Mouse (Mus musculus) liver, embryonic 14.5 days (tissue): ENCODE measurements around the gene Gimap4. TPM values are rescaled to one million over a fixed set of nuclear protein-coding genes. Genes with fewer than 3 reads are reported as not detected.

Source experiments
- ATAC-seq: fragments of 200-750 bp; cut with Nextera tagmentation; 2 replicates; pipeline ENCODE4 v1.8.0; 2017; ENCODE audit warnings: moderate number of reproducible peaks, mild to moderate bottlenecking, moderate library complexity; ENCODE audit not compliant: insufficient read depth
- DNase-seq, 3 experiments: peaks; one replicate each; pipeline ENCODE4 v3.0.0-alpha.2; 2012 to 2013; ENCODE audit warnings: low read depth in 3 of 3, low spot score in 3 of 3
- H3K27ac ChIP-seq: fragments of 300-500 bp; sonication (generic); 2 replicates; pipeline ENCODE4 v1.5.1; 2014; ENCODE audit warnings: moderate library complexity, mild to moderate bottlenecking, control low read depth, inconsistent platforms
- H3K27me3 ChIP-seq: fragments of 300-500 bp; sonication (generic); 2 replicates; pipeline ENCODE4 v1.6.1; 2014; ENCODE audit warnings: mild to moderate bottlenecking, low read length, moderate library complexity; ENCODE audit not compliant: control insufficient read depth, insufficient read depth
- H3K36me3 ChIP-seq: fragments of 300-500 bp; sonication (generic); replicated peaks from 2 replicates; pipeline ENCODE4 v1.6.1; 2014; ENCODE audit warnings: low read depth; ENCODE audit not compliant: control insufficient read depth, insufficient read depth
- H3K4me1 ChIP-seq, 2 experiments: fragments of 200-500 bp in 1 of 2; fragments of 300-500 bp in 1 of 2; sonication (generic) in 1 of 2; replicated peaks; 2 replicates each; pipeline ENCODE4 v1.6.1; 2012 to 2014; ENCODE audit warnings: antibody characterized with exemption in 1 of 2, inconsistent platforms in 1 of 2, low read length in 1 of 2; ENCODE audit not compliant: control insufficient read depth in 2 of 2, insufficient read depth in 2 of 2
- H3K4me2 ChIP-seq: fragments of 300-500 bp; sonication (generic); 2 replicates; pipeline ENCODE4 v1.6.1; 2014; ENCODE audit warnings: low read depth, mild to moderate bottlenecking, control low read depth, moderate library complexity
- H3K4me3 ChIP-seq, 2 experiments: fragments of 200-500 bp in 1 of 2; fragments of 300-500 bp in 1 of 2; sonication (generic) in 1 of 2; 2 replicates each; pipeline ENCODE4 v1.5.1; 2012 to 2014; ENCODE audit warnings: low read depth in 2 of 2, low read length in 2 of 2, mild to moderate bottlenecking in 2 of 2, control low read depth in 1 of 2, inconsistent platforms in 1 of 2, moderate library complexity in 1 of 2; ENCODE audit not compliant: insufficient read depth in 1 of 2
- H3K9ac ChIP-seq: fragments of 300-500 bp; sonication (generic); replicated peaks from 2 replicates; pipeline ENCODE4 v1.6.1; 2014; ENCODE audit warnings: mild to moderate bottlenecking, control low read depth, moderate library complexity
- H3K9me3 ChIP-seq: fragments of 300-500 bp; sonication (generic); 2 replicates; pipeline ENCODE4 v1.6.1; 2016; ENCODE audit warnings: low read length, mixed read lengths; ENCODE audit not compliant: control insufficient read depth
- CTCF ChIP-seq: IDR thresholded peaks from 2 replicates; pipeline ENCODE4 v1.5.1; 2016; ENCODE audit warnings: antibody characterized with exemption, low read depth, control low read depth
- EP300 ChIP-seq: IDR thresholded peaks from 2 replicates; pipeline ENCODE4 v1.6.1; 2016; ENCODE audit warnings: antibody characterized with exemption, low read depth
- WGBS: fragments of 180-500 bp; shearing (Covaris S2); extraction: QIAGEN DNeasy Blood & Tissue Kit; methylation state at CpG from one replicate; pipeline ENCODE4 v1.1.7; 2014; ENCODE audit not compliant: insufficient replicate concordance; 5-methylcytosine and 5-hydroxymethylcytosine counted together
- polyA plus RNA-seq, 2 experiments: library from polyadenylated mRNA; depleted of rRNA in 1 of 2; stranded (reverse) in 1 of 2; unstranded in 1 of 2; fragments of >200 nt; fragmentation: Nextera tagmentation in 1 of 2; extraction: Ambion mirVana in 1 of 2; gene quantifications; 2 replicates each; pipeline versions ENCODE4 v1.2.1 to v1.2.3; 2012 to 2014

Gimap4 gene
- polyA plus RNA-seq, 2 experiments, result 6.2 to 8.3 TPM

GRCm38 (mm10) chr6:48675400-48675930, 8.9 kb upstream of the Gimap4 start:
- WGBS, result 21% methylated on average over 10 of the region's 10 CpGs
- TF ChIP-seq CTCF (no peak), EP300 (no peak)
- Histone ChIP-seq H3K9me3 (no peaks in the 10 kb centered on the region), H3K27me3 (no peaks in the 10 kb centered on the region), H3K4me2 (peak overlapping the region; percentile 66), H3K9ac (peak overlapping the region; percentile 46), H3K4me1 (peaks cover 0 to 18% of the 10 kb centered on the region in 2 experiments; a peak in 2 of 4 replicates), H3K4me3 (peak overlapping the region; percentile 56 to 89), H3K36me3 (no peaks in the 10 kb centered on the region), H3K27ac (no peak overlapping the region)
- ATAC-seq (peak; percentile 54), DNase-seq (no peak)

DNA sequence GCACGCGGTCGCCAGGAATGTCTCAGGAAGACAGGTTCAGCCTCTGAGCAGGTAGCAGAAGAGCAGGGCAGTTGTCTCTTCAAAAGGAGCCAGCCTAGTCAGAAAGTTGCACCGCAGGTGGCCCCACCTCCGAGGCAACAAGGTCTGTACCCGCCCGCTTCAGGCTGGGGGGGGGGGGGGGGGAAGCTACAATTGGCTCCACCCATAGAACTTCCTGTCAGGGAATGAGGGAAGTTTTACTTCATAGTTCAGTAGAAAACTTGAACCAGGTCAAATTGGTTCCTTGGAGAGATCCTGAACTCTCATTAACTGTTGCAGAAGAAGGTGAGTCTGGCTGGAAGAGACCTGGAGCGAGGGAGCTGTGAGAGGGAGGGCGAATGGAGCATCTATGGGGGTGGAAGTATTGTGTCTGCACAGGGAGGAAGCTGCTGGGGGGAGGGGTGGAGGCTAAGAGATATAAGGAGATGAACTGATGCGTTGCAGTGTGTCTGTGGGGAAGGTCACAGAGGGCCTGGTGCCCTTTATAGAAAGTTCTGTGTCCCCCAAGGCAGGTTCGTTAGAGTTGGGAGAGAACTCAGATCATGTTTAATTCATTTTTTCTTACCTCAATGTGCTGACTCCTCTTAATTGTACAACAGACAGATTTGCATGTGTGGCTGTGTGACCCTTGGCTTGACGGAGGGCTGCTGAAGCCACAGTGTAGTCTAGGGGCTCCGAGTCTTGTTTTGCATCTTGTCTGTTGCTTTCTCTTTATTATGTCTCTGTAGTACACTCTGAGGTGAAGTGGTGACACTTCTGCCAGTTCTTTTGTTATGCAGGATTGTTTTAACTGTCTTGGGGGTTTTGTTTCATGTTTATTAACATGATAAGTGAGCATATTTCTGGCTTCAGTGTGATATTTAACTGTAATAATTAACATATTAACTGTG, 8.2 kb upstream of the Gimap4 start, which contains the start of gene Gimap9:
TSS of gene Gimap9 (plus strand) at position 199 of the 929 bp plus-strand sequence.
- 5% methylated on average over 13 of the region's 13 CpGs for WGBS
- Histone ChIP-seq H3K9me3 (no peaks in the 10 kb centered on the region), H3K4me2 (peak within 1 kb of the TSS; percentile 66), H3K4me1 (peaks cover 0 to 18% of the 10 kb centered on the region in 2 experiments; a peak in 2 of 4 replicates), H3K27ac (no peak within 1 kb of the TSS), H3K36me3 (no peaks in the 10 kb centered on the region), H3K4me3 (peak within 1 kb of the TSS; percentile 56 to 89), H3K27me3 (no peaks in the 10 kb centered on the region), H3K9ac (peak within 1 kb of the TSS; percentile 46)
- TF ChIP-seq CTCF (no peak), EP300 (no peak)
- ATAC-seq (peak; percentile 84), DNase-seq (peak in 2 of 3 experiments; percentile 45 to 49)

DNA sequence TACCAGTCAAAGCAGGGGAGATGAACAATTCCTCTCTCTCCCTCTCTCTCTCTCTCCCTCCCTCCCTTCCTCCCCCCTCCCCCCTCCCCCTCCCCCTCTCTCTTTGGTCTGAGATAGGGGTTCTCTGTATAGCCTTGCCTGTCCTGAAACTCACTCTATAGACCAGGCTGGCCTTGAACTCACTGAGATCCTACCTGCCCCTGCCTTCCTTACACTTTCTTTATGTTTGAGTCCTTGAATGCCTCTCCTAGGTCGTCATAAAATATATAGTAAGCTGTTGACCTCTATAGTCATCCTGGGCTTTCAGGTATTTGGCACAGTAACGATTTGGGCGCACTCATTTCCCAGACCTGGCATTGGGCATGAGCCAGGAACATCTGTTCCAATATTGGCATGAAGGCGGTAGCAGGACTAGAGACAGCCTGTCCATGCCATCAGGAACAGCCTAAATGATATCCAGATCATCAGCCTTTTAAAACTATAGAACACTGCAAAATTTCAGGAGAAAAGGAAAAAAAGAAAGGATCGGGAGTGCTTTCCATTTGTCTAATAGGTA, 7.4 kb upstream of the Gimap4 start:
- ATAC-seq (no peak), DNase-seq (no peak)
- Histone ChIP-seq H3K27me3 (no peaks in the 10 kb centered on the region), H3K36me3 (no peaks in the 10 kb centered on the region), H3K9ac (no peak overlapping the region), H3K27ac (no peak overlapping the region), H3K4me2 (peak overlapping the region; percentile 66), H3K4me3 (peak overlapping the region in 1 of 2 experiments; percentile 56; a peak in 2 of 4 replicates), H3K9me3 (no peaks in the 10 kb centered on the region), H3K4me1 (peaks cover 0 to 18% of the 10 kb centered on the region in 2 experiments; a peak in 2 of 4 replicates)
- WGBS, result 67% methylated on average over 5 of the region's 5 CpGs
- TF ChIP-seq CTCF (no peak), EP300 (no peak)

GRCm38 (mm10) chr6:48677492-48678345, 6.6 kb upstream of the Gimap4 start:
- Histone ChIP-seq H3K9me3 (no peaks in the 10 kb centered on the region), H3K27me3 (no peaks in the 10 kb centered on the region), H3K36me3 (no peaks in the 10 kb centered on the region), H3K4me2 (no peak overlapping the region; the same call in 1 of the 2 replicates), H3K27ac (no peak overlapping the region), H3K9ac (no peak overlapping the region), H3K4me3 (no peak overlapping the region), H3K4me1 (peaks cover 0 to 18% of the 10 kb centered on the region in 2 experiments; a peak in 2 of 4 replicates)
- TF ChIP-seq EP300 (no peak), CTCF (no peak)
- DNase-seq, result no peak
- no peak for ATAC-seq
- WGBS, result 74% methylated on average over 17 of the region's 17 CpGs
